Mouse (Mus musculus) embryo, embryonic 10 days (tissue): Measurements from ENCODE around the gene Fhit.
A peak's percentile ranks its signal among the peaks of the same experiment; 100 is the strongest.
"Not testable (repeated sequence)": the region's sequence is repeated elsewhere in the genome, so short reads cannot be mapped to it uniquely, and the experiment has no call there.

Source experiments
- DNase-seq: peaks from one replicate; pipeline ENCODE4 v3.0.0-alpha.2; 2015; ENCODE audit warnings: low spot score

Fhit gene

DNA sequence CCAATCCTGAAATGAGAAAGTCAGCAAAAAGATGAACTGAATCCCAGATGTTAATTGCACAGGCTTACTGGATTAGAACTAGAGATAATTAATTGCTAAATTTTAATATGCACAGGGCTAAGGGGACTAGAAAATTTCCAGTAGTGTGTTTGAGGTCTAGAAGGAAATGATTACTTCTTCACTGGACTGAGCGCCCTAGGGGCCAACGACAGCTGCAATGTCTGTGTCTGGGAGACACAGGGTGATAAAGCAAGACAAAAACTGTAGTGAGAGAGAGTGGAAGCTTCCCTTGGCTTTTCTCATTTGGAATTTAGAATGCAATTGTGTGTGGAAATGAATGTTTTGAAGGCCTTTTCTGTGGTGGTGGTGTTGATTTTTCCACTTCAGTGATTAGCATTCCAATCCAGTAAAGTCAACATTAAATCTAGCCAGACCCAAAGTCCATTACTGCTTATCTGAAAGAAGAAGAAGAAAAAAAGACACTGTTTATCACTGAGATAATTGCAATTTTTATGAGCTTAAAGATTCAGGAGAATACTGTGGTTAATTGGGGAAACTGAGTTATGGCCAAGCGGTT, 1184.8 kb downstream of the Fhit start:
- DNase-seq: no peak

DNA sequence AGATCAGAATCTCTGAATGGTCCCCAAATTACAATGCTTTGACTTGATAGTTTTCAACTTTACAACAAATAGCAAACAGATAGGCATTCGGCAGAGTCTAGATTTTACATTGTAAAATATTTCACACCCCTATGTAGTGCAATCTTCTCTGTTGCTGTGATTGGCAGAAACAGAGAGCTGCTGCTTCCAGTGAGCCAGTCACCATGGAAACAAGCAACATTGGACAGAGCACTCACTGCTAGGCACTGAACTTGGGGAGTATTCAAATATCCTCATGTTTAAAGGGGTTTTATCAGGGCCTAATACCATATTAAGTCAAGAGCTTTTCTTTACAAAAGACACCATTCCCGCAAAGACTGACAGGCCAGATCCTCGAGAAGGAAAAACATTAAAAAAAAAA, 1187.4 kb downstream of the Fhit start:
- DNase-seq: peak; percentile 22

GRCm38 (mm10) chr14:9963853-9964252, 1198.0 kb downstream of the Fhit start:
- no peak for DNase-seq

- no peak for DNase-seq
Observed at GRCm38 (mm10) chr14:9960396-9960795, 1201.4 kb downstream of the Fhit start.

GRCm38 (mm10) chr14:9899494-9899893, 1262.3 kb downstream of the Fhit start:
- no peak for DNase-seq

GRCm38 (mm10) chr14:9896556-9896955, 1265.3 kb downstream of the Fhit start:
- no peak for DNase-seq

DNA sequence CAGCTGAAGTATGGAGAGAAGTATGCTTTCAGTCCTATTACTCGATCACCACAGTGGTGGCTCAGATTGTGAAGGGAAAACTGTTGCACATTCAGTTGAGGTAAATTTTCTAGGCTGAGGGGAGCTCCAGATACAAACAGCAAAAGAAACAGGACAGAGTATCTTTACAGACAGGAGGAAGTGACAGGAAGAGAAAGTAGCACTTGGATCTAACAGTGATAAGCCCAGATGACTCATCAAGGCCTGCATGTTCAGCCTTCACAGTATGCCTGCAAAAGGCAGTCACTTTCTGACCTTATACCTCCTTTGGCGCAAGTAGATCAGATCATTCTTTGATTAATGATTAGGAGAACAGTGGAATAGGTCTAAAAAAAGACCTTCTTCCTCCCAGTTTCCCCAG, 1309.8 kb downstream of the Fhit start:
- DNase-seq: no peak

DNA sequence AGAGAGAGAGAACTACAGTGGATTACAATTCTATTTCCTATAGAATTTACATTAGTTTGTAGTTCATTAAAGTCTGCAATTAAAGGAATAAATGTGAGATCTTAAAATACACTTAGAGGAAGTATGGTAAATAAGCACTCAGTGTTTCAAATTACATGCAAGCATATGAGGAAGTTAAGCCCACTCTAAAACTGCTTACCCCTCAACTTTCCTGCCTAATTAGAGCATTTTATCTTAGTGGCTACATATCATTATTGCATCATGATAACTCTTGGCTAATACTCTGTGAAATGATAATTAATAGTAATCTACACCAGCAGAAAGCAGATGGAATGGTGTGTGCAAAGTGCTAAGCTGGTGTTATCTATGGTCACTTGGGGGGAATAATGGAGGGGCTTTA, 1329.5 kb downstream of the Fhit start:
- DNase-seq: no peak

- not testable (repeated sequence) for DNase-seq
Observed at GRCm38 (mm10) chr14:9828699-9829240, 1333.1 kb downstream of the Fhit start.

DNA sequence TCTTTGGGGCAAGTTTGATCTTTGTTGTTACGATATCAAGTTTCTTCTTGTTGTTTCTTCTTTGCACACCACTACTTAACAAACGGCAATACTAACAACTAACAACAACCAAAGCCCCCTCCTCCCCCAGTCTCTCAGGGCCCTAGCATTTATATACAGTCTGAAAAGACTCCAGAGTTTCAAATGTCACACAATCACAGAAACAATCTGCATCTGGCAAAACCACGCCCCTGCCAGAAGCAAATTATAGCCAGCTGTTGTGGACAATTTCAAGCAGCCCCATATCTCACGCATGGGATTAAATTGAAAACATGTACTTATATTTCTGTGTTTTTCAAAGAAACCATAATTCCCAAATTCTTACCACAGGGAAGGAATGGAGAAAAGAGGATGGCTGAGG, 1345.9 kb downstream of the Fhit start:
- DNase-seq: no peak

- no peak for DNase-seq
Observed at GRCm38 (mm10) chr14:9811847-9812321, 1350.0 kb downstream of the Fhit start.

DNA sequence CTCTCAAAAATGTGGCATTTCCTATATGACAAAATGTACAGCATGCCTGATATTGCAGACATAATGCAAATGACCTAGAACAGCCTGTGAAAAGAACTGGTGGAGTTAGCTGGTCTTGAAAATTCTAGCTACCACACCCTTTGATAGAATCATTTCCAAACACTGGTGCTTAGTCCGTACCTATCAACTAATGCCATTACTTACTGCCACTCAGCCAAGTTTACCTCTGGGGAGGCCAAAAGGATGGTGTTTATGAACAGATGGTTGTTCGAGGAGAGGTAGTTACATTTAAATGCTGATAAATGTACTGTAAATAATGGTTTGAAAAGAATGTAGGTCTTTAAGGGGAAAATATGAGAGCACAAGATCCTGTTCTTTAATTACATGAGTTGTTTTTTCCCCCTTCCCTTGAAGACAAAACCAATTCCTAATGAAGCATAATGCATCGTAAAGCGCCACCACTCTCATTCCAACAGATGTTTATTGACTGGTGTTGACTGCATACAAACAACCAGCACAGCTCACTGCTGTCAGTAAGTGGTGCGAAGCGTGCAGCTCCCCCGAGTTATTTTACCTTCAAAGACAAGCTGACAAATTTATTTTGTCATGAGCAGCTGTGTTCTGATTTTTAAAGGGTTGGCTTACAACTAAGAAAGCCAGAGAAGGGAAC, 1350.5 kb downstream of the Fhit start:
- no peak for DNase-seq

GRCm38 (mm10) chr14:9793403-9793802, 1368.4 kb downstream of the Fhit start:
- DNase-seq: no peak

DNA sequence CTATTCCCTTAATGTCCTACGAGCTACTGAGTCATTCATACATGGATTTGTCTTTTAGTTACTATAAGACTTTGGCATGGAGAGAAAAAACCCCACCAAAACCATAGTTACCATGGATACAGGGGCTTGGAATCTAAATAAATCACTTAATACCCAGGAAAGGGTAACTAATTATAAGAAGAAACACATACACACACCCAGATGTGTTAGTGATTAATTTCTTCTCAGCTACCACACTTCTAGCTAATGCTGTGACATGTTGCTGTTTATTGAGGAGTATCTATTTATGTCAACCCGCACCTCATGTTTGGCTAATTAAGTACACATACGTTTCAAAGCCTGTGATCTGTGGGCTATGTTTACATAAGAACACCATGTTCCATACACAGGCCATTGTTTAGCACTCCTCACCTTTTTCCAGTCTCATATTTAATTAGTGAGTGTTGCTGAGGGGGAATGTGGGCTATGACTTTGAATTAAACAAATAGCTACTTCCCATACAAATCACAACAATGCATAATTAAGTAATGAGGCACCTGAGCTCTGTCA, 1373.4 kb downstream of the Fhit start:
- DNase-seq: no peak

DNA sequence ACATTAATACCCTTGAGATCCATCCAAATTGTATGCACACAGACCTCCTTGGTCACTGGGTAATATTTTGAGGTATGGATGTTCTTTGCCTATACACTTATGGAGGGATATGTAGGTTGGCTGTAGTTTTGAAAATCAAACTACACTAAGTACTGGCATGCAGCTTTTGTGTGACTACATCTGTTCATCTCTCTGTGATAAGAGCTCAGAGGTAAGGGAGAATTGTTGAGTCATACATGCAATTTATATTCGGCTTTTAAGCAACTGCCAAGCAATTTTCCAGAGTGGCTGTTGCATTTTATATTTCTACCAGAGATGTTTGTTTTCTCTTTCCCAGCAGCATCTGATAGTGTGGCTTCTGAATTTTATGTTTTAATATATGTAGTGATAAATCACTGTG, 1374.4 kb downstream of the Fhit start:
- DNase-seq: no peak

GRCm38 (mm10) chr14:9785861-9786260, 1376.0 kb downstream of the Fhit start:
- no peak for DNase-seq

- DNase-seq: no peak
Observed at GRCm38 (mm10) chr14:9751341-9751740, 1410.5 kb downstream of the Fhit start.

- DNase-seq: no peak
Observed at GRCm38 (mm10) chr14:9748709-9749108, 1413.1 kb downstream of the Fhit start.

DNA sequence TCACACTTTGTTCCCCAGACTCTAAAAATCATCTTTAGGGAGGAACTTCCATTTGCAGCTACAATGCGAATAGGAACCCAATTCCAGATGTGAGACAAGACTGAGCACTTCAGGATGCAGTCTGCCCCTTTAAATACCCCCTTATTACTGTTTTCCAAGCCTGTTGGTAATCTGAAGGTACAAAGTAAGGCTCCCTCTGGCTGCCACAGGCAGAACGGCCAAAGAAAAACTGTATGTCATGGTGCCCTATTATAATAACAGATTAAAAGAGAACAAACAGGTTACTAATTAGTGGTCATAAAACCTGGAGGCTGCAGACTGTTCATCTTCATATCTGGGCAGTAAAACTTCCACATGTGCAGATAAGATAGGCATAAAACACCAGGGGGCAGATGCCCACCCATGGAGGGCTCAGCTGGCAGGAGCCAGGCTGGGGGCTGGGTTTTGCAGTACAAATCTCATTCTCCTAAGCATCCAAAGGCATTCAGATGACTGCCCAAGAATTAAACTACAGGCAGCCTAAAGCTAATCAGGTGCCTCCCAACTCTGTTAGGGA, 1439.8 kb downstream of the Fhit start:
- DNase-seq: no peak

GRCm38 (mm10) chr14:9698621-9699020, 1463.2 kb downstream of the Fhit start:
- no peak for DNase-seq

DNA sequence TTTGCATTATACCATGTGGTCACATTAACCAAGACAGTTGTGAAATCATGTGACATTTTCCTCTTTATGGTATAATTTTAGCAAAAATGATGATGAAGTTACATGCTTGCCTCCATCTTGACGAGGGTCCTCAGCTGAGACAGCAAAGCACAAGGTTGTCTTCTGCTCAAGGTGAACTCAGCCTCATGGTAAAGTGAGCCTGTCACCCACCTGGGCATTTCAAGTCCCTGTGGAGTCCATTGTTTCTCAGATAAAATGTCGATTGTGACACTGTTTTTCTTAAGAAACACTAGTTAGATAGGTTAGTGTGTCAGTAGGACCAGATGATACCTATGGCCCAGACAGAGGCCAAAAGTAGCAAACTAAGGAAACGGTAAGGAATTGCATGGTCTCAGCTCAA, 1464.7 kb downstream of the Fhit start:
- no peak for DNase-seq

GRCm38 (mm10) chr14:9696004-9696403, 1465.8 kb downstream of the Fhit start:
- peak; percentile 18 for DNase-seq

- peak; percentile 54 for DNase-seq
Observed at GRCm38 (mm10) chr14:9695217-9695690, 1466.6 kb downstream of the Fhit start.
